Mouse (Mus musculus) olfactory bulb, adult 2 months (tissue): ENCODE measurements around the gene St6galnac3.

Source experiments
- CTCF ChIP-seq: fragments of 200-500 bp; IDR thresholded peaks from 2 replicates; pipeline ENCODE4 v1.5.1; 2012; ENCODE audit warnings: low read depth, mild to moderate bottlenecking, low read length, moderate library complexity; ENCODE audit not compliant: insufficient read depth
- POLR2A ChIP-seq: fragments of 200-500 bp; IDR thresholded peaks from 2 replicates; pipeline ENCODE4 v1.6.1; 2012; ENCODE audit warnings: mild to moderate bottlenecking, low read depth, low read length, moderate library complexity; ENCODE audit not compliant: insufficient read depth

DNA sequence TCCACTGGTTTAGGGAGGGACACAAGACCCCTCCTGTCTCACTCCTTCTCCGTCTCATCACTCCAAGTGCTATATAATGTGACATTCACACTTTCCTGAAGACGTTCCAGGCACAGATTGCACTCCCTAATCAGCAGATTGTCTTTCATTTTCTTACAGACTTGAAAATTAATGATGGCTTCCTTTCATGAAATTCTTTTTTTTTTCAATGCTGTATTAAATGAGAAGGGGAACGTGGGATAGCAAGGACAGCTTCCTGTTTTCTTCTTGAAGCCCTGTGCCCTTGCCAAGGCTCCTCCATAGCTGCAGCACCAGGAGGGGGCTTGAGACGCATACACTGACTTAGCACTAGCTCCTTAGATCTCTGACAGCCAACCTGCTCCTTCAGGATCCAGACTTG lies 188.7 kb downstream of the St6galnac3 start:
- TF ChIP-seq CTCF: no peak
- TF ChIP-seq POLR2A: no peak
